Mouse (Mus musculus) right cerebral cortex, postnatal 10 days (tissue): Measurements from ENCODE around the gene Dda1.

ENCODE experiments used
- DNase-seq, 2 experiments: peaks; one replicate each; pipeline ENCODE4 v3.0.0; 2021; ENCODE audit warnings: low spot score in 2 of 2

The Dda1 gene

GRCm38 (mm10) chr8:71468001-71468400 lies 998 bp upstream of the Dda1 start:
- DNase-seq: peak in 1 of 2 experiments; percentile 29

GRCm38 (mm10) chr8:71469411-71469810 lies 412 bp downstream of the Dda1 start:
- DNase-seq: peak; percentile 87 to 92

- peak in 1 of 2 experiments; percentile 39 for DNase-seq
Observed at GRCm38 (mm10) chr8:71470146-71470912, 1.3 kb downstream of the Dda1 start.

DNA sequence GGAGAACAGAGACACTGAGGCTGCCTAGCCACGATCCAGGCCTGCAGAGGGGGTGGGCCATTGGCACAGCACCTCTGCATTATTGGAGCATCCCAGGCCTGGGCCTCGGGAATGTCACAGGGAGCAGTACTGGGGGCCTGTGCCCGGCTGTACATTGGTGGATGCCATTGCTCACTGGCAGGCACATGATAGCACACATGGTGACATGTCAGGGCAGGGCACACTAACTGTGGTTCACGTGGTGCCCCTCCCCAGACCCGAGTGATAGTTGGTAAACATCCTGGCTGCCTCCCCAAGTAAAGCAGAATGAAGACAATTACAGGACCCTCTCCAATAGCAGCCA lies 1.9 kb downstream of the Dda1 start:
- DNase-seq: no peak

- no peak for DNase-seq
Observed at GRCm38 (mm10) chr8:71471861-71472260, 2.9 kb downstream of the Dda1 start.

GRCm38 (mm10) chr8:71472601-71473386 lies 3.8 kb downstream of the Dda1 start:
- DNase-seq: no peak

DNA sequence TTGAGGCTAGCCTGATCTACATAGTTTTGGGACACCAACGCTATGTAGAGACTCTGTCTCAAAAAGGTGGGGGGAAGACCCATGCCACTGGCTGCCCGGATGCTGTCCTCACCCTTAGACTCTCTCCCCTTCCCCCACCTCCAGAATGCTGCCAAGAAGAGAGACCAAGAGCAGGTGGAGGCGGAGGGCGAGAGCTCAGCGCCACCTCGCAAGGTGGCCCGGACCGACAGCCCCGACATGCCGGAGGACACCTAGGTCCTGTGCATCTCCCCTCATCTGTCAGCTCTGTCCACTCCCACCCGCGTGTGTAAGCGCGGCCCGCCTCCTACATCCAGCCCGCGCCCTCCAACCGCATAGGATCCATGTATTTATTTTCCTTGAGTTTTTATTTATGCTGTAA lies 5.3 kb downstream of the Dda1 start:
- DNase-seq: no peak

DNA sequence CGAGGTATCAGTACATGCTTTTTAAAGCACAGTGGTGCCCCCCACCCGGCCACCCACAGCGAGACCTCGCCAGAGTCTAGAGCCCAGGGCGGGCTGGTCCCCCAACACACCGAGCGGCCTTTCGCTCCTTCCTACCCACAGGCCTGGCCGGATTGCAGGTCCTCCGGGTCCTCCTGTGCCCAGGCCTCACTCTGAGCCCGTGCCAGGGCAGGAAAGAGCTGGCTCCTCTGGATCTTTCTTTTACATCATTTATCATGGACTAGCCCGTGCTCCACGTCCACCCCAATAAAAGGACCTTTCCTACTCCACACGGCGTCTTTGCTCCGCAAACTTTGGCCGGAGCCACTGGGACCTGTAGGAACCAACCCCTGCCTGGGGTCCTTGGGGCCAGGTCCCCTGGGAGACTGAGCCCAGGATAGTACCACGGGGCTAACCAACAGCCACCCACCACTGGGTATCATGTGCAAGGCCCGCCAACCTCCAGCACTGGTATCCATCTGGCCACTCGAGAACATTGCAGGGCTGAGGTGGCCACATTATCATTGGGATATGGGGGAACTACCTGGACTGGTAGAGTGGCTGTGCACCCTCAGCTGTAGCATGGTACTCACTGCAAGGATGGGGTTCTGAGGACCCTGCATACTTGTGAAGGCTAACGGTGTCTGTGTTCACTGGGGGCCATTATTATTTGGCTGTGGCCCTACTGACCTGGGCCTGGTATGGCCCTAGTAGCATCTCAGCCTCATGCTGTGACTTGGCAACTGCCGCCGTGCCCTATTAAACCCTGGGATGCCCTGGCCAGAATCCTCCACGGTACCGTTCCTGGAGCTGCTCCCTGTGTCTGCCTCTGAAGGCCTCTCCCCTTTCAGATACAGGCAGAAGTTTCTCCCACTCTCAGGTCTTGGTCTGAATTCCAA lies 6.0 kb downstream of the Dda1 start:
- peak in 1 of 2 experiments; percentile 56 for DNase-seq

GRCm38 (mm10) chr8:71475702-71476075 lies 6.7 kb downstream of the Dda1 start:
- DNase-seq: no peak

DNA sequence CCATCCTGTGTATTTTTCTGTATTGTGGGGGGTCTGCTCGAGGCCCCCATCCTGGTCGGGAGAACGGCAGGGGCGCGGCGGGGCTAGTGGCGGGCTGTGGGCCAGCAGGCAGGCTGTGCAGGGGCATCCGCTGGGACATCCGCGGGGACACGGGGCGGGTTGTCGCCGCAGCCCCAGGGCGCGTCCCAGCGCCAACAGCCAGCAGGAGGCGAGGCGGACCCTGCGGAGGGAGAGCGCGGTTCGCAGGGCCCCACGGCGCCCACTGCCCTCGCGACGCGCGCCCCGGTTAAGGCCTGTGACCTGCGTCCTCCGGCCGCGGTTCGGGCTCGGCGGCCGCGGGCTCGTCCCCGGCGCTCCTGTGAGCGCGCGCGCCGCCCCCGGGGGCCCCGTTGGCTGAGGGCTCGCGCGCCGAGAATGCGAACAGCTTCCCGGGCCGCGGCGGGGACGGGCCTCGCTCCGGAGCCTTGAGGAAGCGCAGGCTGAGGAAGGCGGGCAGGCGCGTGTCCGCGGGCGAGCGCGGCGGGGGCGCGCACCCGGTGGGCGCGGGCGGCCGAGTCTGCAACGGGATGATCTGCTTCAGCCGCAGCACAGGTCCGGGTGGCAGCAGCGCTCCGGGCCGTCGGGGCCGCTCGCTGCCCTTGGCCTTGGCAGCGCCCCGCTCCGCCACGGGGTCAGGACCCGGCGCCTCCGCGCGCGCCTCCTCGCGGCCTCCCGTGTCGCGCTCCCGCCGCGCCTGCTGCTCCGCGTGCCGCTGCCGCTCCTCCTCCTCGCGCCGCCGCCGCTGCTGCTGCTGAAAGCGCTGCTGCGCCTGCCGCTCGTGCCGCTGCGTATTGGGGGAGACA lies 7.3 kb downstream of the Dda1 start:
- peak; percentile 91 for DNase-seq

- DNase-seq: peak in 1 of 2 experiments; percentile 63
Observed at GRCm38 (mm10) chr8:71477196-71477845, 8.3 kb downstream of the Dda1 start.

DNA sequence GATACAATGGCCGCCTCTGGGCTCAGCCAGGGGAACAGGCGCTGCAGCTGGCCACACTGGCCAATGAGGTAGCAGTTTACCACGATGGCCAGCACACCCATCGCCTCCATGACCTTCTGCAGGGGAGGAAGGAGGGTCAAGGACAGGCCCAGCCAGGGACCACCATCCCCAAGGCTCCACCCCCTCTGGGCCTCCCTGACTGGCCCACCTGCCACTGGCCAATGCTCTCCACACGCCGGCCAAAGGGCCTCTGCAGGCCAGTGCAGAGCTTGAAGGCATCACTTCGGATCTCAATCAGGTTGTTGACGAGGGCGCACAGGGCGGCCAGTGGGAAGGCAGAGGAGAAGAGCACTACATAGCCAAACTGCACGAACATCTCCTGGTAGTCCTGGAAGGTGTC lies 9.9 kb downstream of the Dda1 start:
- no peak for DNase-seq

- DNase-seq: no peak
Observed at GRCm38 (mm10) chr8:71483932-71484331, 14.9 kb downstream of the Dda1 start.

GRCm38 (mm10) chr8:71484736-71485135 lies 15.7 kb downstream of the Dda1 start:
- DNase-seq: peak in 1 of 2 experiments; percentile 44

- peak; percentile 92 to 93 for DNase-seq
Observed at GRCm38 (mm10) chr8:71485142-71486135, 16.4 kb downstream of the Dda1 start, which contains the start of gene Ano8. Gene Ano8 (minus strand): TSS chr8:71485963.

- DNase-seq: no peak
Observed at GRCm38 (mm10) chr8:71486136-71486529, 17.1 kb downstream of the Dda1 start.

GRCm38 (mm10) chr8:71487691-71488445 lies 18.9 kb downstream of the Dda1 start, which contains the start of gene Gtpbp3:
Gene Gtpbp3 (plus strand): TSS chr8:71488103.
- DNase-seq: peak; percentile 84 to 87

DNA sequence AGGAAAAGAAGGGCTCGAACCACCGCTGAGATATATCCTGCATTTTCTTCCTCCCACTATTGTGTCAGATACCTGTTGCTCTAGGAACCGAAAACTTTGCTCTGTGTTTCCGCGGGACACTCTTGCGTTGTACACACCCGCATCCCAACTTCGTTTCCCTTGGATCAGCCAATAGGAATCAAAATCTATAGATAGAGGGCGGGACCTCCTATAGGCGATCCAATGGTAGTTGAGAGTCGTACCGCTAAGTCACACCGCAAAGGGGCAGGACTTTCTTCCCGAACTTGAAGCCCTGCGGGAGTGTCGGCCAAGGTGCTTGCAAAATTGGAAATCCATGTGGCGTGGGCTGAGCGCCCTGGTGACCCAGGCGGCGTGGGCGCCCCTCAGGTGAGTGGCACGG lies 19.5 kb downstream of the Dda1 start:
- peak; percentile 92 to 95 for DNase-seq
